Mouse (Mus musculus): Measurements from ENCODE around the gene Pcyt2.

Gene Pcyt2

DNA sequence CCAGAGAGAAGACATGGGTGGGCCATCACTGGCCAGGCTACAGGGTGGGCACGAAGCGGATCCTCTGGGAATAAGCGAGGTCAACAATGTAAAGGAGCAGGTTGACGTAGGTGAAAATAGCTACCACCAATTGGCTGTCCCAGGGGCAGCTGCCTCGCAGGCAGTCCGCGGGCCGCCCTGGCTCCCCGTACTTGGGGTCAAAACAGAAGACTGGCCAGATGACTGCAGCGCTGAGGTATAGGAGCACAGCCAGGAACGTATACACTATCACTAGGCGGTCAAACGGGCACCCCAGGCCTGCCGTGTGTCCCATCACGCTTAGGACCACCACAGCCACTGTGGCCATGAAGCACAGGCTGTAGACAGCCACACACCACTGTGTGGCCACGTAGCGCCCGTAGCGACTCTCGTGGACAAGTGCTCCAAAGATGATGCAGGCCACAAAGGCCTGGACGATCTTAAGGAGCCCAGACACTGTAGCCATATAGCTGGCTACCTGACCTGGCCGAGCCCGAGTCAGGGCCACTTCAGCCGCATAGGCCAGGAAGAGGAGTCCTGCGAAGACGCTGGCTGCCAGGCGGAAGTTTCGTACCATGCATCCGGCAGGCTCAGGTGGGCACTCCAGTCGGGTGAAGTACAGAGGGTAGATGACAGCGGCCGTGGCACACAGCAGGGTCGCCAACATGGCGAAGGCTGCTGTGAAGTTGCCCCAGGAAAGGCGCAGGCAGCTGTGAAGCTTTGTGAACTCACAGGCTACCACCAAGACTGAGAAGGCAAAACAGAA lies 29.5 kb upstream of the Pcyt2 start:
- ChIA-PET POLR2A (interaction anchor here in 3 of 4 experiments (0.5 to 27.6 kb wide), 33 partner anchors 9 to 333 kb away, joined by 3 to 947 read pairs (median 6); partner anchors contain the start of genes Mafg (in 3 of the 3), Arl16 (in 1 of the 3), Ccdc137 (in 1 of the 3) and Notum (in 1 of the 3)), CTCF (interaction anchor here in 2 of 4 experiments (1.1 to 1.9 kb wide), 5 partner anchors 9 to 129 kb away, joined by 3 to 5 read pairs (median 4); no protein-coding TSS in a partner anchor)

DNA sequence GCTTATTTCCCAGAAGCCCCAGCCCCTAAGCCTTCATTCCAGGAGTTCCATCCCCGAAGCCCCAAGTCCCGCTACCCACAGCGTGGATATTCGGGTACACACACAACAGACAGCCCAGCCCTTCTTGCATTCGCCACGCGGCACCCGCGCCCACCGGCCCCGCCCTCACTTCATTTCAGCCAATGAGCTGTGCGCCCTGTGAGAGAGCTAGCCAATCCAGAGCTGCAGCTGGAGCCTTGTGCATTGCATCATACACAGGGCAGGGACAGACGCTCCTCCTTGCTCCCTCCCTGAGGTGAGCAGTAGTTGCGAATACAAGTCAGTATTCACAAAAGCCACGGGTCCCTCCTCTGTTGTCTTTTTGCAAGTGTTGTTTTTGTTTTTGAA lies 25.9 kb upstream of the Pcyt2 start, which contains the start of gene Pycr1:
Gene Pycr1 (minus strand): TSS at position 169 of the 387 bp plus-strand sequence.
- ChIA-PET CTCF (interaction anchor here (0.6 to 2.4 kb wide), 28 partner anchors 9 to 339 kb away, joined by 3 to 24 read pairs (median 4); partner anchors contain the start of genes Mafg (in 2 of the 4), Notum (in 2 of the 4) and Sirt7 (in 1 of the 4)), POLR2A (interaction anchor here (0.5 to 27.6 kb wide), 143 partner anchors 9 to 593 kb away, joined by 3 to 947 read pairs (median 4); partner anchors contain the start of genes Cenpx (in 4 of the 4), Lrrc45 (in 4 of the 4), Mafg (in 4 of the 4) and Notum (in 4 of the 4))

DNA sequence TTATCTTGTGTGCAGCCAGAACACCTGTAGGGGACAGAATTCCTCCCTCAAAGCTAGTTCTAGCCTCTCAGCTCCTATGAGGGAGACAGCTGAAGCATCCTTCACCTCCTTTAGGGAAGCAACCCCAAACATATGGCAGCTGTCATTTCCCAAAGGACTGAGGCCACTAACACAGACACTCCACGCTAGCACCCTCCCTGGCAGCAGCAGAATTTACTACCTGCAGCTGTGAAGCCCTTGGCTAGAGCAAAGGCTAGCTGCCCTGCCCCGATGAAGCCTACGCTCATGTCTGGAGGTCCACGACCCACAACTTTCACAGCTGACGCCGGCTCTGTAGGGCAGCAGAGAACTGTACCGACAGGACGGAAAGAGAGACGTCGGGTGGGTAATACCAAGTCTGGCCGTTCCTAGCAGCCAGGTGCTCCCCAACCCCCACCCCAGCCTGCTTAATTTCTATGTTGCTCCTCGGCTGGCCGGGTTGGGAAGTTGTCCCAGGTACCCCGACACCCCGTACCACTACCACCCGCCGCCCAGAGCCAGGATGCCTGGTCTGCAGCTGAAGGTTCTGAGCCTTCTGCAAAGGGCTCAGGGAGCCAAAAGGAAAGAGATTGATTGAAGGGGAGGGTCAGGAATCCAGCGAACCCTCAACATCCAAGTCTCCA lies 25.3 kb upstream of the Pcyt2 start:
- POLR2A ChIA-PET = interaction anchor here (0.5 to 27.6 kb wide), 125 partner anchors 8 to 594 kb away, joined by 3 to 947 read pairs (median 5); partner anchors contain the start of genes Cenpx (in 4 of the 4), Lrrc45 (in 4 of the 4), Mafg (in 4 of the 4) and Notum (in 4 of the 4)
- CTCF ChIA-PET = interaction anchor here (0.5 to 2.4 kb wide), 29 partner anchors 8 to 153 kb away, joined by 3 to 24 read pairs (median 4); partner anchors contain the start of genes Mafg (in 2 of the 4), Notum (in 2 of the 4), Cenpx (in 1 of the 4) and Lrrc45 (in 1 of the 4)

DNA sequence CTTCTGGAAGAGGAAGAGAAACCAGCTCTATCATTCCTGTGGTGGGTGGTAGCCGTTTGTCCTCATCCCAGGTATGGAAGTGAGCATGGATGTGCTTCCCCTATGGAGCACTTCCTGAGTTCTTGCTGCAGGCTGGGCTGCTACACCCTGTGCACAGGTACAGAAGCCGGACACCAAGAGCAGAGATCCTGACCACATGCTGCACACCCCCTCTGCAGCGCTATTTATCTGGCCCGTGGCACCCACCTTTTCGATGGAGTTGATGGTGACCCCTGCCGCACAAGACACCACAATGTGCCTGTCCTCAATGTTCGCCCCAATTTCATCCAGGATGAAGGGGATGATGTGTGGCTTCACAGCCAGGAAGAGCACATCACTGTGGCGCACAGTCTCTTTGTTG lies 24.1 kb upstream of the Pcyt2 start:
- ChIA-PET POLR2A (interaction anchor here (0.5 to 27.6 kb wide), 22 partner anchors 8 to 260 kb away, joined by 3 to 947 read pairs (median 14); partner anchors contain the start of genes Mafg (in 3 of the 4), Sirt7 (in 2 of the 4), Cenpx (in 1 of the 4) and Lrrc45 (in 1 of the 4)), CTCF (interaction anchor here in 2 of 4 experiments (1.4 to 2.4 kb wide), 4 partner anchors 9 to 135 kb away, joined by 3 to 24 read pairs (median 6); partner anchors contain the start of genes Mafg (in 1 of the 2) and Notum (in 1 of the 2))

DNA sequence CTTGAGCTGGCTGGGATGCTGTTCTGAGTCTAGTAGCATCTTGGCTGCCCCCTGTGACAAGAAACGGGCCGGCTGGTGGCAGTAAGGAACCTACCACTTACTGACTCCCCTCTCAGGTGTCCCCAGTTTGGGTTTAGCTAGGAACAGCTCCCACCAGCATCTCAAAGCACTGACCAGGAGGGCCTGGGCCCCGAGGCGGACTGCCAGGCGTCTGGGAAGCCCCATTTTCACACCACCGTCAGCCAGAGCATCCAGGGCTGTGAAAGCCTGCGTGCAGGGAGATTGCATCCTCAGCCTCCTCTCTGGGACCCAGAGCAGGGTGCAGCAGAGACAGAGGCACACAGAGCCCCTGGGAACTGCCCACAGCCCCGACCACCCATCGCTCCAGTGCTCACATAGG lies 23.5 kb upstream of the Pcyt2 start:
- CTCF ChIA-PET = no interaction called here
- POLR2A ChIA-PET = interaction anchor here in 3 of 4 experiments (0.8 to 27.6 kb wide), 12 partner anchors 8 to 159 kb away, joined by 3 to 947 read pairs (median 5); partner anchors contain the start of genes Mafg (in 3 of the 3), Cenpx (in 1 of the 3), Lrrc45 (in 1 of the 3) and Notum (in 1 of the 3)

DNA sequence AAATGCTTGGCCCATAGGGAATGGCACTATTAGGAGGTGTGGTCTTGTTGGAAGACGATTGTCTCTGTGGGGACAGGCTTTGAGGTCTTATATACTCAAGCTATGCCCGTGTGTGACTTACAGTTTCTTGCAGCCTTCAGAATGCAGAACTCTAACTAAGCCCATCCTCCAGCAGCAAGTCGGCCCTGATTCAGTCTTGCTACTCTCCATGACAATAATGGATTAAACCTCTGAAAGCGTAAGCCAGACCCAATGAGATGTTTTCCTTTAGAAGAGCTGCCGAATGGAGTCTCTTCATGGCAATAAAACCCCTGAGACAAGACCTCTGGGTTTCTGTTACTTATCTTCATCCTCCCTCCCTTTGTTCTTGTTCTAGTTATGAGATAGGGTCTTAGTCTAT lies 17.1 kb upstream of the Pcyt2 start:
- ChIA-PET POLR2A (interaction anchor here (0.6 to 28.4 kb wide), 28 partner anchors 2 to 1429 kb away, joined by 3 to 947 read pairs (median 4); partner anchors contain the start of genes Pycr1 (in 4 of the 4), P4hb (in 3 of the 4), Myadml2 (in 2 of the 4) and Notum (in 2 of the 4)), CTCF (no interaction called here)

DNA sequence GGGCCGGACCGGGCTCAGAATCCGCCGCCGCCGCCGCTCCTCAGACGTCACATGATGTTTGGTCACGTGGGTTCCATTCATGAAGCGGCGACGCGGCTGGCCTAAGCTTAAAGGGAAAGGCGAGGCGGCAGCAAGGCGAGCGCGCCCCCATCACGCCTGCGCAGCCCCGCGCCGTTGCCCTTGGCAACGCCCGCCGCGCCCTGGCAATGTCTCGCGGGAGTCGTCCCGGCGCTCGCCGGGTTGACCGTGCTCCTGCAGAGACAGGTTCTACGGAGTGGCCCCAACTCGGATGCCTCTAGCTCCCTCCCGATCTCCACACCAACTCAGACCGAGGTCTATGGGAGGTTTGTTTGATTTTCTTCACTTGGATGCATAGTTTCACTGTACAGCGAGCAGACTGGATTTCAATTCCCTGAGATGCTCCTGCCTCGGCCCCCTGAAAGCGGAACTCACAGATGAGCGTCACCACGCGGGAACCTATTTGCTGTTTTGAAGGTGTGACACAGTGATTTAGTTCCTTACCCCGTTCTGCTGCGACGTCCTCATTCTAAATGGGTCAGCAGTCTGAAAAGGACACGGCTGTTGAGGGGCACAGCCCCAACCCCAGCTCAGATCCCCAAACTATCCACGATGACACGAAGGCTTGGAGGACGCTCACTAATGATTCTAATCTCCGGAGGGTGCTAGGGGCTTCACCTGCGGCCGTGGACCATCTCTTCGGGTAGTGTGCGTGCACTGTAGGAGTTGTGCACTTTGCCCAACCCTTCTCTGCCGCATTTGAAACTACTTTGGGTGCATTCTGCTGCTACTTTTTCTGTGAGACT lies 16.0 kb upstream of the Pcyt2 start, which contains the start of gene Mafg:
Gene Mafg (minus strand): TSS at position 81 of the 824 bp plus-strand sequence.
- ChIA-PET CTCF (interaction anchor here (0.7 to 2.1 kb wide), 15 partner anchors 9 to 291 kb away, joined by 3 to 6 read pairs (median 4); partner anchors contain the start of genes Sirt7 (in 2 of the 4), Notum (in 1 of the 4) and Pycr1 (in 1 of the 4)), POLR2A (interaction anchor here (0.5 to 28.4 kb wide), 87 partner anchors 3 to 512 kb away, joined by 3 to 947 read pairs (median 4); partner anchors contain the start of genes Myadml2 (in 4 of the 4), Pycr1 (in 4 of the 4), Sirt7 (in 4 of the 4) and Aspscr1 (in 3 of the 4))

DNA sequence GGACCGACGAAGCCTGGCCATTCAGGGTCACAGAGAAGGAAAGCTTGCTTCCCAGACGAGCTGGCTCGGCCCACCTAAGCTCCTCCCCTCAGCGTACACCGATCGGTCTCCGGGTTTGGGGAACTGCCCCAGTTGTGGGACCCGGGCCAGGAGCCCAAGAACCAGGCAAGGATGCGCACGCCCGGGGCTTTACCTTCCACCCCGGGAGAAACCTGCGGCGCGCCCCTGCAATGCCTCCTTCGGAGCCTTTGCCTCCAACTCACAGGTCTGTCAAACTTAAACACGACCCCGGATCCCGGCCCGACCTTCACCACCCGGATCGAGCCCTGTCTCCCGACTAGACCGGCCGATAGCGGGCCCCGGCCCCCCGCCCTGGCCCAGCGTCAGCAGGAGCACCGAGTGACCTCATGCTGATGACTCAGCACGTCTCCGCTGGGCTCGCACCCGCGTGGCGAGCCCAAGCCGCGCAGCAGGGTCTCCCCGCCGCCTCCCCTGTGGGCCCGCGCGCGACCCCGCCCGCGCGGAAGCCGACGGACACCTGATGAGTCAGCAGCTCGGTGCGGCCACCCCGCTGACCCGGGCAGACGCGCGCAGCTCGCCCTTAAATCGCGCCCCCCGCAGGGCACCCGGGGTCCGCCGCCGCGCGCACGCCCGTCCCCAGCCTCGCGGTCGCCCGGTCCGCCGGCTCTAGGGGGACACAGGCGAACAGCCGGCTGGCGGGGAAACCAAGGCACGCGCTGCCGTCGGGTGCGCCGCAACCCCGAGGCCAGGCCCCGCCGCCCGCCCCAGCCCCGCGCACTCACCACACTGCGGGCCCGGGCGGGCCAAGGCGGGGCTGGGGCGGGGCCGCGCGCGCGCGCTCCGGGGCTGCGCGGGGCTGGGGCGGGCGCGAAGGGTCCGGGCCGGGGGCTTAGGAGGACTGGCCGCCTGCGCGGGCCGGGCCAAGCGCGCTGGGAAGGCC lies 15.1 kb upstream of the Pcyt2 start:
- CTCF ChIA-PET = interaction anchor here (0.5 to 2.1 kb wide), 21 partner anchors 8 to 292 kb away, joined by 3 to 6 read pairs (median 4); partner anchors contain the start of genes Sirt7 (in 2 of the 4), Cenpx (in 1 of the 4), Lrrc45 (in 1 of the 4) and Notum (in 1 of the 4)
- POLR2A ChIA-PET = interaction anchor here (0.5 to 28.4 kb wide), 126 partner anchors 4 to 513 kb away, joined by 3 to 947 read pairs (median 4); partner anchors contain the start of genes Myadml2 (in 4 of the 4), Pycr1 (in 4 of the 4), Sirt7 (in 4 of the 4) and Aspscr1 (in 3 of the 4)

DNA sequence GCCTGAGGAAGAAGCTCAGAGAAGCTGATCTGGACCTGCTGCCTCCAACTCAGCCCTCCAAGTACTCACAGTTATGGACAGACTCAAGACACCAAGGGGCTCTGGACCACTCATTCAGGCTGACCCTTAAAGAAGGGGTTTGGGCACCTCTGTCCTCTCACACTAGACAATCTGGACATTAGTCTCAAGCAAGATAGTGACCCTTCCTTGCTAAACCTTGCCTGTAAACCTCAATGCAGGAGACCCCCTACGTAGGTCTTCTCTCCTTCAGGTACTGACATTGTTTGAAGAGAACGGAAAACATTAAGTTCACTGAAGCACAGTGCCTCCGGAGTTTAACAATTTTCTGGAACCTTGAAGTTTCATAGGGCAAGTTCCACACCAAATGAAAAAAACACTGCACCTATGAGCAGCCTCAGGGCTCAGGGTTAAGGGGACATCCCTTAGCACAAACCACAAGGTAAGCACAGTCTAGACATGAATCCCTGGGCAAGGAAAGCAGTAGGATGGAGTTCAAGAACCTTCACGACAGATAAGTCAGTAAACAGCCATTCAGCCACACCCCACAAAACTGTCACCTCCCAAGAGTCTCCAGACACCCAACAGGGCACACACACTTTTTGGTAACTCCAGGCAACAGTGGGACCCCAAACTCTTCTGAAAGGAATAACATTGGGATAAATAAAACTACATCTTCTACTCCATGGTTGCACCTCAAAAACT lies 14.2 kb upstream of the Pcyt2 start:
- ChIA-PET POLR2A (interaction anchor here (0.5 to 28.4 kb wide), 101 partner anchors 4 to 514 kb away, joined by 3 to 947 read pairs (median 5); partner anchors contain the start of genes Pycr1 (in 4 of the 4), Myadml2 (in 3 of the 4), P4hb (in 3 of the 4) and Pcyt2 (in 3 of the 4)), CTCF (interaction anchor here in 1 of 4 experiments (0.5 to 1.6 kb wide), 7 partner anchors 19 to 254 kb away, joined by 3 to 5 read pairs (median 5); partner anchors contain the start of genes Cenpx, Lrrc45 and Notum)

DNA sequence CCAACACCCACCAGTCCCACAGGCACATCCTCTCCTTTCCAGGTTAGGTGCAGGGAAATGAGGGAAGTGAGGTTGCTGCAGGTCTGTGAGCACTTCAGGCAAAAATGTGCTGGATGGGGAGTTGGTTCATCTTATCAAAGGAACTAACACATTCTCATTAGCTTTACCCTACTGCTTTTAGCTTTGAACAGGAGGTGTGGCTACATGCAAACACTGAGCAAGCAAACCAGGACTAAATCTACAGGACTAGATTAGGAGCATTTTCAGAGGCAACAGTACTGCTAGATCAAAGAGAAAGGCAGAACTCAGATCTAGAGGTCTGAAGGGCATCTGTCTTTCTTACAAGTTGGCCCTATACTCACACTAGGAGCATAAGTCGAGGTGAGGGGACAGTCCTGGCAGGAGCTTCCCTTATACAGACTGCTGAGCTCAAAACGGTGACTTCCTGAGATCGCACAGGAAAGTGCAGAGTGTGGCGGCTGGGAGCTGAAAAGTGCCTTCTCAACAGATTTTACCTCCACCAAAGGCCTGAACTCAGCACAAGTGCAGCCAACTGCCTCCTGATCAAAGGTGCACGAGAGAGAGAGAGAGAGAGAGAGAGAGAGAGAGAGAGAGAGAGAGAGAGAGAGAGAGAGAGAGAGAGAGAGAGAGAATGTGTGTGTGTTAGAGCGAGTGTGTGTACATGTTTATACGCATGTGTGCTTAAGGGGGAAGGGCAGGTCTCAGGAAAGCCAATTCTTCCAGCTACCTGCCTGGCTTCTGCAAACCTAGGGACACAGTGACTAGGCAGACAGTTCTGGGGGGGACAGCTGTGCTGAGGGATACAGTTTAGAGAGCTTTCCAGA lies 13.4 kb upstream of the Pcyt2 start:
- CTCF ChIA-PET = interaction anchor here in 3 of 4 experiments (0.6 to 2.0 kb wide), 9 partner anchors 12 to 462 kb away, joined by 3 to 8 read pairs (median 4); partner anchors contain the start of gene Pycr1 (in 2 of the 3)
- POLR2A ChIA-PET = interaction anchor here (0.6 to 28.4 kb wide), 73 partner anchors 5 to 1164 kb away, joined by 3 to 947 read pairs (median 5); partner anchors contain the start of genes Pycr1 (in 4 of the 4), Myadml2 (in 3 of the 4), P4hb (in 3 of the 4) and Cenpx (in 2 of the 4)

DNA sequence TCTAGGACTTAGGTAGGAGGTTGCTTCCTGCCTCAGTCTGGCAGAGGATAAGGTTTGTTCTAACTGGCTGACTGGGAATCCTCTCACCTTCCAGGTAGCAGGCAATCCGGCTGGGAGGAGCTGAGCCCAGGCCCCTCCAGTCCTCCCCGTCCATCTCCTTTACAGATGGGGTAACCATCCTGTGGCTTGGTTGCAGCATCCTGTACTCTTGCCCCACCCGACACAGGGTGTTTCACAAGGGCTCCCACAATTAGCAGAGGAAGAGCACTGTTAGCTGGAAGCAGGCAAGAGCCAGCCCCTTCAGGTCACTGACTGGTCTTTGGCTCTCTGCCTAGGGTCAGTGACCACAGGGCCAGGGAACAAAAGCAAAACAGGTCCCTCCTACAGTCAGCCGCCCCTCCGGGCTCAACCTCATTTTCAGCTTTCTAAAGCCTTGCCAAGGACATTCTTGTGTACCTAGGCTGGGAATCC lies 12.7 kb upstream of the Pcyt2 start:
- POLR2A ChIA-PET = interaction anchor here (0.6 to 28.4 kb wide), 78 partner anchors 6 to 516 kb away, joined by 3 to 947 read pairs (median 5); partner anchors contain the start of genes Pycr1 (in 4 of the 4), Myadml2 (in 3 of the 4), Notum (in 3 of the 4) and Pcyt2 (in 3 of the 4)
- CTCF ChIA-PET = interaction anchor here in 3 of 4 experiments (0.6 to 2.0 kb wide), 10 partner anchors 13 to 461 kb away, joined by 3 to 8 read pairs (median 4); partner anchors contain the start of gene Pycr1 (in 2 of the 3)

DNA sequence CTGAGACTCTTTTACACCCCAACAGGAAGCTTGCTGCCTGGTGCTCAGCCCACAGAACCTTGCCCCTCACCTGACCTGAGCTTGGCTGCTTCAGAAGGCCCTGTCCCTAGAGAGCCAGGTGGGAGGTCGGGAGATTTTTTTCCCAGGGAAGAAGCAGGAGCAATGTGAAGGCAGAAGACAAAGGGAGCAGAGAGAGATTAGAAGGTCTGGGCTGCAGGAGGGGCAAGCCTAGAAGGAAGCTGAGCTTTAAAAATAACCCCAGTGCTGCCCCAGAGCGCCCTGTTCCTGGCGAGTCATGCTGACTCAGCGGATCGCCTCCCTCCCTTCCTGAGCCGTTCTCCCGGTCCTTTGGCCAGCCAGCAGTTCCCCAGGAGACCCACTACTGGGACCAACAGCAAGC lies 12.2 kb upstream of the Pcyt2 start:
- ChIA-PET CTCF (interaction anchor here (0.5 to 2.0 kb wide), 13 partner anchors 13 to 424 kb away, joined by 3 to 8 read pairs (median 3); partner anchors contain the start of gene Pycr1 (in 2 of the 4)), POLR2A (interaction anchor here in 3 of 4 experiments (0.6 to 28.4 kb wide), 70 partner anchors 6 to 516 kb away, joined by 3 to 947 read pairs (median 5); partner anchors contain the start of genes Mrpl12 (in 3 of the 3), Myadml2 (in 3 of the 3), Notum (in 3 of the 3) and Pcyt2 (in 3 of the 3))

DNA sequence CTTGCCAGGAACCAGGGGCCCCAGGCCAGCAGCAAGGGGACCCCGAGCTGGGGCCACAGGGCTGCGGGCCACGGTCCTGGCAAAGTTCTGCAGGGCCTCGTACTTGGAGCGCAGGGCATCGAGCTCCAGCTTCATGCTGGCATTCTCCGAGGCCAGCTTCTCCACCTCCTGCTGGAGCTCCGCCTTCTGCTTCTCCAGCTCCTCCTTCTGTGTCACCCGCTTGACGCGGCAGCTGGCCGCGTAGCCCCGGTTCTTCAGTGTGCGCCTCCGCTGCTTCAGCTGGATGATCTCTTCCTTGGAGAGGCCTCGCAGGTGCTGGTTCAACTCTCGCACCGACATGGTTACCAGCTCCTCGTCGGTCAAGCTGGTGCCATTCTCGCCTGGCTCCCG lies 11.6 kb upstream of the Pcyt2 start:
- ChIA-PET CTCF (interaction anchor here in 3 of 4 experiments (0.5 to 2.0 kb wide), 9 partner anchors 14 to 171 kb away, joined by 3 to 8 read pairs (median 3); partner anchors contain the start of gene Pycr1 (in 1 of the 3)), POLR2A (interaction anchor here in 3 of 4 experiments (0.6 to 28.4 kb wide), 63 partner anchors 7 to 608 kb away, joined by 3 to 947 read pairs (median 6); partner anchors contain the start of genes Mrpl12 (in 3 of the 3), Myadml2 (in 3 of the 3), Notum (in 3 of the 3) and Pcyt2 (in 3 of the 3))
